Mouse (Mus musculus): ENCODE data around the gene Asic2.

DNA sequence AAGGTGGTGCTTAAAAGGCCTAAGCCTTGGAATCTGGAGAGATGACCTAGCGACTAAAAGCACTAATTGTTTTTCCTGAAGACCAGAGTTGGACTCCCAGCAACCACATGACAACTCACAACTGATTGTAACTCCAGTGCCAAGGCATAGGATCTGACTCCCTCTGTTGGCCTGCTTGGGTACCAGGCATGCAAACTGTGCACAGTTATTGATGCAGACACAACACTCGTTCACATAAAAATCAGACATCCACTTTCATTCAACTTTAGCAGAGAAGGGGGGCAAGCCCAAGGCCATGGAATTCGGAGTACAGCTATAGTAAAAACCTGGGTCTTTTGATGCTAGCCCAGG, 122.6 kb downstream of the Asic2 start:
- no peak for TF ChIP-seq CTCF (conservative IDR thresholded peaks at IDR 0.05; ENCODE audit: low read length)
- TF ChIP-seq POU5F1 (IDR thresholded peaks at IDR 0.05; ENCODE audit: borderline replicate concordance, low read length), result no peak
- TF ChIP-seq NANOG (IDR thresholded peaks at IDR 0.05; ENCODE audit: borderline replicate concordance, low read length), result no peak

Measured in E14TG2a.4 (cell line).